Mouse (Mus musculus): Measurements from ENCODE around the gene Adamtsl1. TPM values are rescaled to one million over a fixed set of nuclear protein-coding genes. Genes with fewer than 3 reads are reported as not detected.

Gene Adamtsl1
- polyA plus RNA-seq, 1 experiment from 2014 or later: 33.3 TPM

DNA sequence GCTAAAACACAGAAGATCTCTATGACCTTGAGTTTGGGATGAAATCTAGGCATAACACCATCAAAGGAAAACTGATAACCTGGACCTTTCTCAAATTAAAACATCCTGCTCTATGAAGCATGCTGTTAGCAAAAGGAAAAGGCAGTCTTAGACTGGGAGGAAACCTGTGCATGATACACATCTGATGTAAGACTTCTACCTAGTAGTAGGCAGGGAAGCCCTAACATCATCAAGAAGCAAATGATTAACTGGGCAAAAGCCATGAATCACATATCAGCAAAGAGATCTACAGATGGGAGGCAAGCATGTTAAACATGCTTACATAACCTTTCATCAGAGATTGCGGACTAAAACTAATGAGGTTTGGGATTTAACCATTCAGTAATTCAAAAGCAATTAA is 229.5 kb downstream of the Adamtsl1 start:
- 68% methylated on average over 1 of the region's 1 CpGs for WGBS
- Histone ChIP-seq H3K9ac (replicated peaks; ENCODE audit: low read depth, low read length) (no peak overlapping the region), H3K27ac (ENCODE audit: low read length) (no peak overlapping the region), H3K4me3 (ENCODE audit: low read depth, low read length) (no peak overlapping the region), H3K4me2 (replicated peaks; ENCODE audit: low read depth, low read length) (no peak overlapping the region), H3K4me1 (ENCODE audit: control insufficient read depth, insufficient read depth, low read length) (no peaks in the 10 kb centered on the region), H3K9me3 (ENCODE audit: control insufficient read depth, low read depth, low read length) (no peaks in the 10 kb centered on the region), H3K27me3 (ENCODE audit: control insufficient read depth, insufficient read depth, low read length) (no peaks in the 10 kb centered on the region), H3K36me3 (ENCODE audit: control insufficient read depth, insufficient read depth, low read length) (no peaks in the 10 kb centered on the region)
- no peak for ATAC-seq (ENCODE audit: insufficient number of reproducible peaks, insufficient read depth, low FRiP score, low read depth)

DNA sequence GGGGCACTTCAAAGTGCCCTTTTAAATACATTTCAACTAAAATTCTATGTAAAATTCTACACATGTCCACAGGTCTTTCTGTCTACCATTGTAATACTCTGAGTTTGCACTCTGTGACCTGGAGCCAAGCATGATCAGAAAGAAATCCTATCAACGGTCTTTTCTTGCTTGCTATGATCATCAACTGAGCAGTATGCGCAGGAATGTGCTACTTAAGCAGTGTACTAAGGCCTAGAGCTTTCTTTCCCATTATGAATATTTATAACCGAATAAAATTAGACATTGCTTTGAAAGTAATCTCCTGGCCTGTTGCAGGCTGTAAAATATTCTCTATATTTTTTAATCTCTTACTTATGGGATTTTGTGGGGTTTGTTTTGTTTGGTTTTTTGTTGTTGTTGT is 248.7 kb downstream of the Adamtsl1 start:
- H3K4me2 ChIP-seq (replicated peaks; ENCODE audit: low read depth, low read length): no peak overlapping the region
- no peak overlapping the region for H3K4me3 ChIP-seq (ENCODE audit: low read depth, low read length)
- no peak overlapping the region for H3K9ac ChIP-seq (replicated peaks; ENCODE audit: low read depth, low read length)
- WGBS: 89% methylated on average over 3 of the region's 3 CpGs
- H3K4me1 ChIP-seq (ENCODE audit: control insufficient read depth, insufficient read depth, low read length): no peaks in the 10 kb centered on the region
- H3K27me3 ChIP-seq (ENCODE audit: control insufficient read depth, insufficient read depth, low read length): no peaks in the 10 kb centered on the region
- no peaks in the 10 kb centered on the region for H3K9me3 ChIP-seq (ENCODE audit: control insufficient read depth, low read depth, low read length)
- no peak for ATAC-seq (ENCODE audit: insufficient number of reproducible peaks, insufficient read depth, low FRiP score, low read depth)
- no peak overlapping the region for H3K27ac ChIP-seq (ENCODE audit: low read length)
- H3K36me3 ChIP-seq (ENCODE audit: control insufficient read depth, insufficient read depth, low read length): no peaks in the 10 kb centered on the region

DNA sequence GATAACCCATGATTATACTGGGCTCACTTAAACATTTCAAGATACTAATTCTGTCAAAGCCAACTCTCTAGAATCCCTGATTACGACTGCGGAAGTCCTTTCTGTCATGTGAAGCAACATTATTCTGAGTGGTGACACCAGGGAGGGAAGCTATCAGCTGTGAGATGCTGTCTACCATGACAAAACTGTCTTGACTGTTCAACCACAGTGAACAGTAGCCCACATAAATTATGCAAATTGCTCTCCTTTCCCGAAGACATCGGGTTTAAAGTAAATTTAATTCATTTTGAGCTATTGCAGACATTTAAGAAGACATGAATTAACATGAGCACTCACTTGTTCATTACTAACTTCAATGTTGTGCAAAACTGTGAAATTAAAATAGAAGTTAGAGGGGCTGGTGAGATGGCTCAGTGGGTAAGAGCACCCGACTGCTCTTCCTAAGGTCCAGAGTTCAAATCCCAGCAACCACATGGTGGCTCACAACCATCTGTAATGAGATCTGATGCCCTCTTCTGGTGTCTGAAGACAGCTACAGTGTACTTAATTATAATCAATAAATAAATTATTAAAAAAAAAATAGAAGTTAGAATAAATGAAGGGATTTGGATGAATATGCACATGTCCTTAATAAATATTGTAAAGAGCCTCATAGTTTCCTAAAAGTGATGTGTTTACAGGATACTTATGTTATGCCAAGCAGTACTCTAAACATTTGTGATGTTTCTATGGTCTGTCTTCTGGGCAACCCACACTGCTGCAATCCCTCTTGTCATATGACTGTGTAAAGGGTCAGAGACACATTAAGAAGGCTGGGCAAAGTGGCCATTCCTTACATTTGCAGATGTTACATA is 249.4 kb downstream of the Adamtsl1 start:
- H3K4me1 ChIP-seq (ENCODE audit: control insufficient read depth, insufficient read depth, low read length): no peaks in the 10 kb centered on the region
- no peak overlapping the region for H3K4me3 ChIP-seq (ENCODE audit: low read depth, low read length)
- H3K27me3 ChIP-seq (ENCODE audit: control insufficient read depth, insufficient read depth, low read length): no peaks in the 10 kb centered on the region
- no peak overlapping the region for H3K9ac ChIP-seq (replicated peaks; ENCODE audit: low read depth, low read length)
- H3K4me2 ChIP-seq (replicated peaks; ENCODE audit: low read depth, low read length): no peak overlapping the region
- no peak for ATAC-seq (ENCODE audit: insufficient number of reproducible peaks, insufficient read depth, low FRiP score, low read depth)
- no peak overlapping the region for H3K27ac ChIP-seq (ENCODE audit: low read length)
- H3K36me3 ChIP-seq (ENCODE audit: control insufficient read depth, insufficient read depth, low read length): no peaks in the 10 kb centered on the region
- WGBS: 86% methylated on average over 5 of the region's 5 CpGs
- no peaks in the 10 kb centered on the region for H3K9me3 ChIP-seq (ENCODE audit: control insufficient read depth, low read depth, low read length)

DNA sequence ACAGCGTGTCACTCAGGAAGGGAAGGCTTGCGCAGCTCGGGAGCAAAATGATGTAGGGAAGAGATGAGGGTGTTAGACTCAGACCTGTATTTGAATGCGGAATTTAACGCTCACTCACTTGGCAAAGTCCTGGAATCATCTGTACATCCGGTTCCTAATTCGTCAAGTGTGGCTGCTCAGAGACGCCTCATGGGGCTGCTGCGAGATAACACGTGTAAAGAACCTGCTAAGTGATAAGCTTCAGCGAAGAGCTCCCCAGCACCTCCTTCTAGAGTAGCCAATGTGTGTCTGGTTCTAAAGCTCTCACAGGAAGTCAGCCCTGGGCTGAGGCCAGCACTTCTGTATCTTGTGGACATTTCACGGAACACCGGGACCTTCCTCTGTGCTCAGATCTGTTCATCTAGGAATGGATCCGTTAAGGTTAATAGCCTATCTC is 250.1 kb downstream of the Adamtsl1 start:
- H3K4me2 ChIP-seq (replicated peaks; ENCODE audit: low read depth, low read length): no peak overlapping the region
- H3K9me3 ChIP-seq (ENCODE audit: control insufficient read depth, low read depth, low read length): no peaks in the 10 kb centered on the region
- H3K36me3 ChIP-seq (ENCODE audit: control insufficient read depth, insufficient read depth, low read length): no peaks in the 10 kb centered on the region
- no peak overlapping the region for H3K9ac ChIP-seq (replicated peaks; ENCODE audit: low read depth, low read length)
- H3K4me3 ChIP-seq (ENCODE audit: low read depth, low read length): no peak overlapping the region
- no peak for ATAC-seq (ENCODE audit: insufficient number of reproducible peaks, insufficient read depth, low FRiP score, low read depth)
- H3K27ac ChIP-seq (ENCODE audit: low read length): no peak overlapping the region
- H3K4me1 ChIP-seq (ENCODE audit: control insufficient read depth, insufficient read depth, low read length): no peaks in the 10 kb centered on the region
- 74% methylated on average over 14 of the region's 14 CpGs for WGBS
- no peaks in the 10 kb centered on the region for H3K27me3 ChIP-seq (ENCODE audit: control insufficient read depth, insufficient read depth, low read length)

DNA sequence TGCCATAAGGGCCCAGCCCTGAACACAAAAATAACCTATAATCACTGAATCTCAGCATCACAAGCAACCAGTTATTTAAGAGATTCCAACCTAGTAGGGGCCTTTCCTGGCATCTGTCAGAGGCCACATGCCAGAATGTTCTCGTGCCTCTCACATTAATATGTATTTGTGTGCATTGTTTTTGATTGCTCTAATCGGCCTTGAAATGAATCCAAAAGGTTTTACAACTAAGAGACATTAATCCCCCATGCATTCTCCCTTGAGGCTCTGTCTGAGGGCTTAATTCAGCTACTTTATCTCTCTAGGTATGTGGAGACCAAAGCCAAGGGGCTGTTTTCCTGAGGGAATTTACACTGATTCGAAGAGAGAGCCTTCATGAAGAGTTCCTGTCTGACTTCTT is 250.5 kb downstream of the Adamtsl1 start:
- WGBS: 76% methylated on average over 3 of the region's 3 CpGs
- no peak for ATAC-seq (ENCODE audit: insufficient number of reproducible peaks, insufficient read depth, low FRiP score, low read depth)

DNA sequence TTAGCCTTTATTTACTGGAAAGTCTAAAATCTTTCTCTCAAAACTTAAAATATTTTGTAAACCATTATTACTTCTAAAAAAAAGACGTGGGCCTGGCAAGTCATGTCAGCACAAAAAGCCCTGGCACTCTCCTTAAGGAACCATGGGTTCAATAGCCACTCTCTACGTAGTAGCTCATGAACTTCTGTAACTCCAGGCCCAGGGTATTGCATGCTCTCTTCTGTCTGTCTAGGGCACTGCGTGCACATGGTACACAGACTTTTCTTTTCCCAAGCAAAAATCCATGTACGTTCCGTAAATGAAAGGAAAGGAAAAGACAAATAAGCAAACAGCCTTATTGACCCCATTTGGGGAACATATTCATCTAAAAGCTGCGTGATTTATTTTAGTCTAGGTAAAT is 253.7 kb downstream of the Adamtsl1 start:
- no peaks in the 10 kb centered on the region for H3K27me3 ChIP-seq (ENCODE audit: control insufficient read depth, insufficient read depth, low read length)
- no peak overlapping the region for H3K9ac ChIP-seq (replicated peaks; ENCODE audit: low read depth, low read length)
- H3K4me3 ChIP-seq (ENCODE audit: low read depth, low read length): no peak overlapping the region
- 51% methylated on average over 6 of the region's 6 CpGs for WGBS
- ATAC-seq (ENCODE audit: insufficient number of reproducible peaks, insufficient read depth, low FRiP score, low read depth): no peak
- H3K27ac ChIP-seq (ENCODE audit: low read length): no peak overlapping the region
- H3K4me1 ChIP-seq (ENCODE audit: control insufficient read depth, insufficient read depth, low read length): no peaks in the 10 kb centered on the region
- no peaks in the 10 kb centered on the region; the same call in 1 of the 2 replicates for H3K9me3 ChIP-seq (ENCODE audit: control insufficient read depth, low read depth, low read length)
- no peaks in the 10 kb centered on the region for H3K36me3 ChIP-seq (ENCODE audit: control insufficient read depth, insufficient read depth, low read length)
- no peak overlapping the region for H3K4me2 ChIP-seq (replicated peaks; ENCODE audit: low read depth, low read length)

More for the DNA sequence above, 250.5 kb downstream of the Adamtsl1 start:
- Histone ChIP-seq H3K27me3 (ENCODE audit: control insufficient read depth, insufficient read depth, low read length) (no peaks in the 10 kb centered on the region), H3K4me3 (ENCODE audit: low read depth, low read length) (no peak overlapping the region), H3K4me2 (replicated peaks; ENCODE audit: low read depth, low read length) (no peak overlapping the region), H3K36me3 (ENCODE audit: control insufficient read depth, insufficient read depth, low read length) (no peaks in the 10 kb centered on the region), H3K9me3 (ENCODE audit: control insufficient read depth, low read depth, low read length) (no peaks in the 10 kb centered on the region), H3K4me1 (ENCODE audit: control insufficient read depth, insufficient read depth, low read length) (no peaks in the 10 kb centered on the region), H3K9ac (replicated peaks; ENCODE audit: low read depth, low read length) (no peak overlapping the region), H3K27ac (ENCODE audit: low read length) (no peak overlapping the region)

DNA sequence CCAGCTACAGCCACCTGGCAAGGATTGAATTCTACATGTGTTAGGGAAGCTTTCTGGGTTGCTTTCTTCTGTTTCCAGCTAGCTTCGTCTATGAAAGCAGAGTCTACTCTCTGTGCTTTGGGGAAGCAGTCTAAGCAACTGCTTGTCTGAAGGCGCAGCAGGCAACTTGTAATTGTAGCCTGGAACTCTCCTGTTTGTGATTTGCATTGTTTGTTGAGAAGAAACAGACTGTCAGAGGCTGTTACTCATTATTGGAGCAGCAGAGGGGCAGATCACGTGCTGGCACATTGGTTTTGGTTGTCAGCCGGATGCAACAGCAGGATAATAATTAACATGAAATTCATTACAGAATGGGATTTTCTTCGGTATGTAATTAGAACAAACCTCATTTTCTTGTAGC is 254.1 kb downstream of the Adamtsl1 start:
- H3K9me3 ChIP-seq (ENCODE audit: control insufficient read depth, low read depth, low read length): no peaks in the 10 kb centered on the region; the same call in 1 of the 2 replicates
- H3K4me2 ChIP-seq (replicated peaks; ENCODE audit: low read depth, low read length): no peak overlapping the region
- no peak overlapping the region for H3K27ac ChIP-seq (ENCODE audit: low read length)

DNA sequence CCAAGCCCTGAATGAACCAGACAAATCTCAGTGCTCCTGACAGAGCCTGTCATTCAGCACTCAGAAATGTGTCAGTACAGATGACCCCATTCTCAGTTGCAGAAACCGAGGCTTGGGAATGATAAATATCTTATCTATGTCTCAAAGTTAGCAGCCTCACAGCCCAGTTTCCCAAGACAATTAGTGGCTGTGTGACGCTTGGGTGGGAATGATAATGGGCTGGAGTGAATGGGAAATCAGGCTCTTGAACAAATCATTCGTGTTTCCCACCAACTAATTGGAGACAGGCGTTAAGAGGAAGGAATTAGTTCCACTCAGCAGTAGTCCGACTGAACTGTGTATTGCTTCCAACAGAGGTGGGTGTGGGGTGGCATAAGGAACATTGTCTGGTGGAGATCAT is 268.5 kb downstream of the Adamtsl1 start:
- ATAC-seq (ENCODE audit: insufficient number of reproducible peaks, insufficient read depth, low FRiP score, low read depth): no peak
- no peak overlapping the region for H3K9ac ChIP-seq (replicated peaks; ENCODE audit: low read depth, low read length)
- no peaks in the 10 kb centered on the region for H3K4me1 ChIP-seq (ENCODE audit: control insufficient read depth, insufficient read depth, low read length)
- no peaks in the 10 kb centered on the region for H3K9me3 ChIP-seq (ENCODE audit: control insufficient read depth, low read depth, low read length)
- no peak overlapping the region for H3K4me3 ChIP-seq (ENCODE audit: low read depth, low read length)
- WGBS: 57% methylated on average over 5 of the region's 5 CpGs
- H3K27ac ChIP-seq (ENCODE audit: low read length): no peak overlapping the region
- H3K27me3 ChIP-seq (ENCODE audit: control insufficient read depth, insufficient read depth, low read length): no peaks in the 10 kb centered on the region
- H3K4me2 ChIP-seq (replicated peaks; ENCODE audit: low read depth, low read length): no peak overlapping the region
- no peaks in the 10 kb centered on the region for H3K36me3 ChIP-seq (ENCODE audit: control insufficient read depth, insufficient read depth, low read length)

More for the DNA sequence above, 254.1 kb downstream of the Adamtsl1 start:
- H3K36me3 ChIP-seq (ENCODE audit: control insufficient read depth, insufficient read depth, low read length): no peaks in the 10 kb centered on the region
- no peaks in the 10 kb centered on the region for H3K27me3 ChIP-seq (ENCODE audit: control insufficient read depth, insufficient read depth, low read length)
- H3K4me3 ChIP-seq (ENCODE audit: low read depth, low read length): no peak overlapping the region
- H3K4me1 ChIP-seq (ENCODE audit: control insufficient read depth, insufficient read depth, low read length): no peaks in the 10 kb centered on the region
- ATAC-seq (ENCODE audit: insufficient number of reproducible peaks, insufficient read depth, low FRiP score, low read depth): no peak
- H3K9ac ChIP-seq (replicated peaks; ENCODE audit: low read depth, low read length): no peak overlapping the region
- 35% methylated on average over 5 of the region's 5 CpGs for WGBS
